Mouse (Mus musculus) lung, adult 2 months (tissue): ENCODE data around the gene Magel2.

Source experiments
- CTCF ChIP-seq: fragments of 200-500 bp; IDR thresholded peaks from 2 replicates; pipeline ENCODE4 v1.5.1; 2011; ENCODE audit warnings: mild to moderate bottlenecking, low read length, control low read depth; ENCODE audit not compliant: insufficient read depth
- POLR2A ChIP-seq: fragments of 200-500 bp; IDR thresholded peaks from 2 replicates; pipeline ENCODE4 v1.6.1; 2011; ENCODE audit warnings: low read depth, mild to moderate bottlenecking, control low read depth, low read length, borderline replicate concordance; ENCODE audit errors: extremely low read depth

- TF ChIP-seq CTCF (no peak), POLR2A (no peak)
Measured at GRCm38 (mm10) chr7:62419105-62419492, 42.3 kb downstream of the Magel2 start.
